Mouse (Mus musculus) brain, embryonic 14.5 days (tissue): ENCODE measurements at regions not wholly inside any gene's neighbourhood (a gene's known extent, or its start where the extent isn't known, plus 50 kb on each side); places are given as distances from the start of the nearest gene placed in this dataset.

Experiments
- DNase-seq: peaks from one replicate; pipeline ENCODE4 v3.0.0-alpha.2; 2011; ENCODE audit warnings: low read depth
- CTCF ChIP-seq: fragments of 200-500 bp; IDR thresholded peaks from 2 replicates; pipeline ENCODE4 v1.5.1; 2012; ENCODE audit warnings: inconsistent platforms, mild to moderate bottlenecking, moderate library complexity, borderline replicate concordance; ENCODE audit not compliant: insufficient read depth, insufficient read length; ENCODE audit errors: extremely low read depth
- POLR2A ChIP-seq: fragments of 200-500 bp; IDR thresholded peaks from 2 replicates; pipeline ENCODE4 v1.6.1; 2012; ENCODE audit warnings: mild to moderate bottlenecking, inconsistent platforms, borderline replicate concordance; ENCODE audit not compliant: poor library complexity, insufficient read depth, insufficient read length, severe bottlenecking; ENCODE audit errors: extremely low read depth

GRCm38 (mm10) chr16:95904531-95905165 lies 86.1 kb downstream of the Psmg1 start:
- TF ChIP-seq POLR2A (no peak), CTCF (no peak)
- DNase-seq, result no peak

- DNase-seq, result no peak
- TF ChIP-seq CTCF (no peak), POLR2A (no peak)
Observed at GRCm38 (mm10) chr16:95903383-95903913, 87.3 kb downstream of the Psmg1 start.

- no peak for TF ChIP-seq POLR2A
- TF ChIP-seq CTCF, result no peak
- DNase-seq, result no peak
Observed at GRCm38 (mm10) chr16:95902177-95902576, 88.6 kb downstream of the Psmg1 start.

- no peak for DNase-seq
- TF ChIP-seq CTCF (no peak), POLR2A (no peak)
Observed at GRCm38 (mm10) chr16:95901388-95901787, 89.4 kb downstream of the Psmg1 start.

- DNase-seq, result no peak
- TF ChIP-seq POLR2A (no peak), CTCF (no peak)
Observed at GRCm38 (mm10) chr16:95900181-95900580, 90.6 kb downstream of the Psmg1 start.

GRCm38 (mm10) chr16:95899672-95900071 lies 91.1 kb downstream of the Psmg1 start:
- TF ChIP-seq CTCF, result no peak
- no peak for TF ChIP-seq POLR2A
- DNase-seq, result no peak

GRCm38 (mm10) chr16:95897843-95898242 lies 92.9 kb downstream of the Psmg1 start:
- TF ChIP-seq CTCF (no peak), POLR2A (no peak)
- DNase-seq, result no peak

- peak; percentile 15 for DNase-seq
- TF ChIP-seq POLR2A (no peak), CTCF (no peak; the same call in 1 of the 2 replicates)
Observed at GRCm38 (mm10) chr16:95896126-95896525, 94.6 kb downstream of the Psmg1 start.

- DNase-seq, result no peak
- TF ChIP-seq CTCF, result no peak
- TF ChIP-seq POLR2A, result no peak
Observed at GRCm38 (mm10) chr16:95893534-95894290, 97.0 kb downstream of the Psmg1 start.

- no peak for DNase-seq
- no peak for TF ChIP-seq CTCF
- no peak for TF ChIP-seq POLR2A
Observed at GRCm38 (mm10) chr16:95892356-95892755, 98.4 kb downstream of the Psmg1 start.

GRCm38 (mm10) chr16:95886131-95886530 lies 104.6 kb downstream of the Psmg1 start:
- DNase-seq, result no peak
- TF ChIP-seq CTCF (no peak), POLR2A (no peak)

- TF ChIP-seq CTCF (no peak), POLR2A (no peak)
- DNase-seq, result no peak
Observed at GRCm38 (mm10) chr16:95873297-95873696, 117.5 kb downstream of the Psmg1 start.

- no peak for TF ChIP-seq CTCF
- no peak for TF ChIP-seq POLR2A
- DNase-seq, result no peak
Observed at GRCm38 (mm10) chr16:95872436-95872835, 118.3 kb downstream of the Psmg1 start.
